Mouse (Mus musculus) lung, postnatal 25 days (tissue): Measurements from ENCODE around the gene Trpm3.

Experiments
- DNase-seq: peaks from one replicate; pipeline ENCODE4 v3.0.0; 2022; ENCODE audit warnings: low spot score

Trpm3 gene

GRCm38 (mm10) chr19:22303952-22304655, 165.3 kb downstream of the Trpm3 start:
- peak; percentile 77 for DNase-seq

- no peak for DNase-seq
These were observed 169.2 kb downstream of the Trpm3 start for GRCm38 (mm10) chr19:22308081-22308480.

GRCm38 (mm10) chr19:22317306-22317705, 178.5 kb downstream of the Trpm3 start:
- DNase-seq, result no peak

- no peak for DNase-seq
These were observed 188.0 kb downstream of the Trpm3 start for GRCm38 (mm10) chr19:22326813-22327212.

- DNase-seq, result no peak
These were observed 188.4 kb downstream of the Trpm3 start for GRCm38 (mm10) chr19:22327226-22327625.

GRCm38 (mm10) chr19:22336278-22336677, 197.4 kb downstream of the Trpm3 start:
- no peak for DNase-seq

GRCm38 (mm10) chr19:22337468-22337867, 198.6 kb downstream of the Trpm3 start:
- peak; percentile 36 for DNase-seq

GRCm38 (mm10) chr19:22338927-22339326, 200.1 kb downstream of the Trpm3 start:
- DNase-seq, result peak; percentile 1

GRCm38 (mm10) chr19:22354037-22354541, 215.2 kb downstream of the Trpm3 start:
- DNase-seq, result no peak

GRCm38 (mm10) chr19:22386890-22387289, 248.0 kb downstream of the Trpm3 start:
- no peak for DNase-seq

GRCm38 (mm10) chr19:22394700-22395099, 255.9 kb downstream of the Trpm3 start:
- DNase-seq, result no peak

GRCm38 (mm10) chr19:22404049-22404448, 265.2 kb downstream of the Trpm3 start:
- DNase-seq, result no peak

- no peak for DNase-seq
These were observed 279.4 kb downstream of the Trpm3 start for GRCm38 (mm10) chr19:22418239-22418638.

- no peak for DNase-seq
These were observed 298.4 kb downstream of the Trpm3 start for GRCm38 (mm10) chr19:22437207-22437606.

- DNase-seq, result no peak
These were observed 308.8 kb downstream of the Trpm3 start for GRCm38 (mm10) chr19:22447418-22448339.

GRCm38 (mm10) chr19:22448340-22449288, 309.8 kb downstream of the Trpm3 start:
- DNase-seq, result no peak

- peak; percentile 1 for DNase-seq
These were observed 312.4 kb downstream of the Trpm3 start for GRCm38 (mm10) chr19:22451290-22451689.

GRCm38 (mm10) chr19:22456935-22457334, 318.1 kb downstream of the Trpm3 start:
- no peak for DNase-seq

GRCm38 (mm10) chr19:22462043-22462442, 323.2 kb downstream of the Trpm3 start:
- DNase-seq, result no peak

GRCm38 (mm10) chr19:22463506-22463905, 324.7 kb downstream of the Trpm3 start:
- DNase-seq, result no peak

GRCm38 (mm10) chr19:22469608-22470007, 330.8 kb downstream of the Trpm3 start:
- DNase-seq, result no peak
